Mouse (Mus musculus) cerebellum, adult 9-10 months (tissue): ENCODE data around the gene Plekhj1.
A peak's percentile ranks its signal among the peaks of the same experiment; 100 is the strongest.
"Not testable (repeated sequence)": the region's sequence is repeated elsewhere in the genome, so short reads cannot be mapped to it uniquely, and the experiment has no call there.

Experiments
- DNase-seq: peaks from one replicate; pipeline ENCODE4 v3.0.0; 2022

Gene Plekhj1

DNA sequence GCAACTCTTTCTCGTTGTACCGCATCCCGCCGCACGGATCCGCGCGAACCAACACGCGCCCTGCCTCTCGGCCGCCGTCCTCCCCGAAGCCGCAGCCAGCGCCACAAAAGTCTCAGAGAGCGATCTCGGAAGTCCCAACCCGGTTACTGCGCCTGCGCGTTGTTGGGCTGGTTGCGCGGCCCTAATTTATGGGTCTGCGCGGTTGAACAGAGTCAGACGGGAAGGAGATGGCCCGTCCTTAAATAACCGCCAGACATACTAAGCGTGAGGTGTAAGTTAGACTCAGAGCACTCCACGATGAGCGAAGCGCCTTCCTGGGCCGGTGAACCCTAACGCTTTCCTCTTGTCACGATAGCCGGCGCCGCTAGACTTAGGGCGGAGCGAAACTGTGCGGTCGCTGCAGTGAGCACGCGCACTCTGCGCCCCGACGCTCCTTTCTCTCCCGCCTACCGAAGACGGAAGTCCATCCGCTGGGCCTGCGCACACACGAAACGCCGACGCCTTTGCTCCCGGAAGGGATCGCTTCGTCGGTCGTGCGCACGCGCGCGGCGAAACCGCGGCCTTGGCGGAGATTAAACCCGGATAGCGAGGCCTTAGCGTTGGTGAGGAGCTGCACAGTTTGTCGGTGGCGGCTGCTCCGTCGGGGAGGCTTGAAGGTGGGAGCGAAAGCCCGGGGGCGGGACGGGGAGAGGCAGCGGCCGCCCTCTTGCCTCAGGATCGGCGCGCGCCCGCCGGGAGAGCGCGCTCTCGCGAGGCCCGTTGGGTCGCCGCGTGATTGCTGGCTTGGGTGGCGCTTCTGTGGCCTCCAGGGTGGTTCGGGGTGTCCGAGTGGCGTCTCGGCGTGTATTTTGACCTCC lies at the start of gene Plekhj1, which contains the start of gene Sf3a2:
Gene Plekhj1, minus strand, starts transcription at position 477 of the 857 bp plus-strand sequence.
Gene Sf3a2, plus strand, starts transcription at position 49 of the 857 bp plus-strand sequence.
- peak; percentile 95 for DNase-seq

DNA sequence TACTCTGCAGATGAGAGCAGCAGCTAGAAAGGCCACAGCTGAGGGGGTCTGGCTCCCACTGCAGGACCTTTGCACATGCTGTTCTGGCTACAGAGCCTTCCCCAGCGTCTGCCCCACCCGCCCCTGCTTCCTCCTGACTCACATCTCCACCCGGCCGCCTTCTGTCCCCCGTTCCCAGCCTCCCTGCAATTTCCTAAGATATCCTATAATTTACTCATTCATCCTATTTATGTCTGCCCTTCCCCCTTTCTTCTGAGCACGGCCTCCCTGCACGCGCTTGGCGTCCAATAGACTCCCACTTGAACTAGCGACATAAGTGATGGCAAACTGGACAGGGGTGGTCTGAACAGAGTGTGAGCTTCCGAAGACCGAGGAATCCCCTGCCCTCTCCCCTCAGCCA lies 47.3 kb upstream of the Plekhj1 start:
- DNase-seq: no peak

DNA sequence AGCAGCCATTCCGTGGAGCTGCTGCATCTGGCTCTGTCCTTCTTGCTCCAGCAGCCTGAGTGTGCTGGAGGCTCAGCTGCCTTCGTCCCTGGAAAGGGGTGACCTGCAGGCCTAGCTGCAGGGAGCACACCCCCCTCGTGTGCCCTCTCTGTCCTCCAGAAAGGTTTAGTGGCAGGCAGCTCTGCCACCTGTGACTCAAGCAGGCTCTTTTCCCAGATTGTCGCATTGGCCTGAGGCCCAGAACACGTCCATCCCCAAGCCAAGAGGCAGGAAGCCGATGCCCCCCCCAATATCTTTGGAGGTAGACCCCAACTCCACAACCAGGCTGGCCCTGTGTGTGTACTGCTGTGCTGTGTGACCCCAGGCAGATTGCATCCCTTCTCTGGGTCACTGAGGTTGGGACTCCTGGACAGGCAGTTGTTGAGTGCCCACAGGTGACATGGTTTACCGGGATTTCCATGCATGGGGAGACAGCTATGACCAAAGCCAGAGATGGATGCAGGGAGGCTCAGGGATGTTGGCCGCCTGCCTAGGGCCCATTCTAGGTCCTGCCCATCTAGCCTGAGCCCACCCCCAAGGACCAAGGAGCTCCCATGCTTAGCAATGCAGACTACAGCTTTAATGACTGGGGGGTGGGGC lies 46.7 kb upstream of the Plekhj1 start:
- no peak for DNase-seq

DNA sequence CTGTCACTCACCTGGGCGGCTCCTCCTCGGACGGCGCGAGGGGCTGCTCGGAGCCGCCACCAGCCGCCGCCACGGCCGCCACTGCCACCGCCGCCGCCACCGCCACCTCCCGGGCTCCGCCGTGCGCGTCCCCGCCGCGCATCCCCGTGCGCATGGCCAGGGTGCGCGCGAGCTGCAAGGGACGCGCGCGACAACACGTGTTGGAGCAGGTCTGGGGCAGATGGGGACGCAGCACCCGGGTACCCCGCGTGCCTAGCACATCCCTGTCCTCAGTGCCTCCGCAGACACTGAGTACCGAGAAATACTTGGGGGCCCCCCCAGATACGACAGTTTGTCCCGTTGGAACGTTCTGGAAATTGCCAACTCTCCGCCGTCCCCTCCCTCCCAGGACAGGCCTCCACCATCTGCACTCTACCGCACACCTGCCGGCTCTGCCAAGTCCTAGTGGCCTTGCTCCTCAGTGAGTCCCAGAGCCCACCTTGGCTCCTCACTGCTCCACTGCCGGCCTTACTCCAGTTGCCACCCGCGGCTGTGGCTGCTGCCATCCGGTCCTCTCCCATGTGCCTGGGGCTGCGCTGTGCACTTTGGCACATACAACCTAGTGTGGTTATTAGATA lies 45.6 kb upstream of the Plekhj1 start, which contains the start of gene Lingo3:
Gene Lingo3, minus strand, starts transcription at position 109 of the 617 bp plus-strand sequence.
- DNase-seq: peak; percentile 78

DNA sequence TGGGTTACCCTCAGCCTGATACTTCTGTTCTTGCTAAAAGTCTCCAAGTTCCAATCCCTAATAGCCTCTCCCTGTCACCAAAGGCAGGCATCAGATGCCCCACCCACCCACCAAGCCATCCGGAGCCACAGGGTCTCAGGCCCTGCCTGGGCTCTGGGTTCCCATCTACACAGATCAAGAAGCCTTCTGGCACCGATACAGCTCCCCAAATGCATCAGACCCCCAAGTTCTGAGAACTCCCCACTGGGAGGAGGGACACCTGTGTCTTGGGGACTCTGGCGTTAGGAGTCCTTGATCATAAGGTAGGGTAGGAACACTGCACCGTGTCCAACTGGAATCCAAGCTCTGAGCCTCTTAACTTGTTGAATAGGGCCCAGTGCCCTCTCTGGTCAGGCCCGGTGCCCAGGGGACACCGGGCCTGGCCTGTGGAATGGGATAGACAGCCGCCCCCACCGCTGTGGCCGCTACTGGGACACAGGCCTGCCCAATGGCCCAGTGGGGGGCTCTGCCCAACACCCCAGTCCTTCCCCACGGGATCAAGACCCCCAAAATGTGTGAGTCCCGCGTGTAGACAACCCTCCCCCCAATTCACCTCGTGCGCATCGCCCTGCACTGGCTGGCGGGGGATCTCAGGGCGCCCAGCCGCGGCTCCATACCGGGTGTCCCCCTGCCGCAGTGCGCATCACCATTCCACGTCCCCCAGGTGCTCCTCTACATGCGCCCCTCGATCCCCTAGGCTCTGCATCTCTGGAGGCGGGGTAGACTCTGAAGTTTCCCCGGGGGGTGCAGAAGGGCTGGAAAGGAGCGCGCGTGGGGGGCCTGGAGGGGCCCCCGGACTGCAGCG lies 44.9 kb upstream of the Plekhj1 start:
- DNase-seq: no peak

DNA sequence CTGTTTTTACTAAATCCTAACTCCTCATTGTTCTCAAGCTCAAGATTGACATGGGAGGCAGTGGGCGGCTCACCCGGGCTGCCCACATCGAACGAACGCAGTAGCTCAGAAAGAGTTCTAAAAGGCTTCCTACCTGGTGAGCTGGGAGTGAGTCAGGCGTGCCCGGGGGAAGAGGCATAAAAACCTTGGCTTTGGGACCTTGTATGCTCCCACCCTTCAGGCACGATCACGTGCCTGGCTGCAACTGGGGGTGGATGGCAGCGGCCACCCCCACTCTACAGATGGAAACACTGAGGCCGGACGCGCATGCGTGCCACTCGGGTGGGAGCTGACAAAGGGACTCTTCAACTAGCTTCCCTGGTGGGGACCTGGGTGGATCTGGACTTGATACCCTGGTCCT lies 43.9 kb upstream of the Plekhj1 start:
- DNase-seq: no peak

DNA sequence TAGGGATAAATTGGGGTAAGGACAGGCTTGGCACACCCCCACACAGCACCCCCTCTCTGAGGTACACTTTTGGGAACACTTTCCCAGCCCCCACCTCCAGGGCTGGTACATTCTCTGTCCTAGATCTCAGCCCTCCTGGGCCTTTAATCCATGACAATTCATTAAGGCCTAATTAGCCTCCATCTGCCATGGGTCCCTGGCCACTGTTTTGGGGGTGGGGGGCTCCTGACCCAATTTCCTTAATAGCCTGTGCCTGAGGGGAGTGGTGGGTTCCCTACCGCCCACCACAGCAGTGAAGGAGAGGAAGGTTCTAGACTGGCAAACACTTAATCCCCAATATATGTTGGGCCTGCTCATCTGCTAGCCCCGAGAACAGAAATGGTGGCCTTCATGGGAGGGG lies 43.3 kb upstream of the Plekhj1 start:
- no peak for DNase-seq

DNA sequence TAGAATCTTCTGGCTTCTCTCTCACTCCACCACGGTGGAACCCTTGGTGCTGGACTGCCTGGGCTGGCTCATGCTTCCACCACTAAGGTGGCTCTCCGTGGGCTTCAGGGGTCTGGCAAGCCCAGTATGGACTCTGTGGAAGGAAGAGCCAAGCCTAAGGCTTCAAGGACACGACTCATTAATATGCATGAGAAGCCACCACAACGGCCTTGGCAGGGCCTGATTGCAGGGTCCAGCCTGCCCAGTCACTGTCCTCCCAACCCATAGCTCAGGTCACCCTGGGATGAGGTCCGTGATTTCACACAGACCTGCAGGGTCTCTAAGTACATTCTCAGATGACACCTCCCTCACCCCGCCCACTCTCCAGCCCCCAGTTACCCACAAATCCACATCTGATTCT lies 41.4 kb upstream of the Plekhj1 start:
- DNase-seq: no peak

DNA sequence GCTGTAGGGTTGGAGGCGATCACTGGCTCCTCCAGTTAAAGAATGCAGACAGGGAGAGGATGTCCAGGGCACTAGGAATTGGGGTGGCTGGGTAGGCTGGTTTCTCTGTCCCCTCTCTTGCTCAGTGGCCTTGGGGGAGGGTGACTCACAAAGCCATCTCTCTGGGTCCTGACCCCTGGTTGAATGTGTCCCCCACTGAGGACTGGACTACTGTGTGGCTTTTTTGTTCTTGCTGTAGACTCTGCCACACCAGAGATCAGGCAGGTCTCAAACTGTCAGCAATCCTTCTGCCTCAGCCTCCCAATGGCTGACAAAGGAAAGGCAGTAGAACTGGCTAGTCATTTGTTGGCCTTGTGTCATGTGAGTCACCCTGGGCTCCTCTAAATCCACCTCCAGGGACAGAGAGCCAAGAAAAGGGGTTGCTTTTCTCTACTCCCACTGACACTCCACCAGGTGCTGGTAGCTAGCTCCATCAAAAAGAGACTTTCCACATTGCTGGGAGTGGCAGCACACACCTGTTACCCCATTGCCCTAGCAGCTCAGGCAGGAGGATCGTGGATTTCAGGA lies 40.0 kb upstream of the Plekhj1 start:
- DNase-seq: no peak

DNA sequence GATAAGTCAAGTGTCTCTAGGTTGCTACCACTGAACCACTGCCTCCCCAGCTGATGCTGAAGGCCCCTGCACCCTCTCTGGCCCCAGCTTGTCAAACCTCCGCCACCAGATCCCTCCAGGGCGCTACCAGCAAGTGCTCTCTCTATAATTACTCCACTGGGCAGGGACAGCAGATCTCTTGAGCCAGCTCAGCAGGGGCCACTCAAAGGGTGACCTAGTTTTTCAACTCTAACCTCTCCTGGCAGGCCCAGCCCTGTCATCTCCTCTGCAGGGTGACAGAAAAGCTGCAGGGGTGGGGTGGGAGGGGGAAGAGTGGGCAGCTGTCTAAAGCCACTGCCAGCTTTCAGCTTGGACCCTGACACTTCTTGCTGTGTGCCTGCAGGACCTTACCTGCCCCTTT lies 39.4 kb upstream of the Plekhj1 start:
- DNase-seq: peak; percentile 84

DNA sequence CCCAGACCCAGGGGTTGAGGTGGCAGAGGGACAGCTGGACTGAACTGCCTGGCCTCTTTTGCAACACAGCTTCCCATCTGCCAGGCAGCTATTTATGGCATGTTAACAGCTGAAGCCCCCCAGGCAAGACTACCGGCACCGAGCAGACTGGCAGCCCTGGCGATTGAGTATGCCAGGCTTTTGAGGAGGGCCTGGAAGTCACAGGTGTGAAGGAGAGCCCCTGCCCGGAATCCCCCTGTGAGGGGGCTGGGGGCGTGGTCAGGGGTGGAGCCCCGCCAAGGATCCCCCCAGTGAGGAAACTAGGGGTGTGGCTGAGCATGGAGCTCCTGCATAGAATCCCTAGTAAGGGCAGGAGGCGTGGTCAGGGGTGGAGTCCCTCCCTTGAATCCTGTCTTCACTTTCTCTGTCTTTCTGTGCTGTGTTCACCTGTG lies 38.5 kb upstream of the Plekhj1 start:
- DNase-seq: peak; percentile 78

DNA sequence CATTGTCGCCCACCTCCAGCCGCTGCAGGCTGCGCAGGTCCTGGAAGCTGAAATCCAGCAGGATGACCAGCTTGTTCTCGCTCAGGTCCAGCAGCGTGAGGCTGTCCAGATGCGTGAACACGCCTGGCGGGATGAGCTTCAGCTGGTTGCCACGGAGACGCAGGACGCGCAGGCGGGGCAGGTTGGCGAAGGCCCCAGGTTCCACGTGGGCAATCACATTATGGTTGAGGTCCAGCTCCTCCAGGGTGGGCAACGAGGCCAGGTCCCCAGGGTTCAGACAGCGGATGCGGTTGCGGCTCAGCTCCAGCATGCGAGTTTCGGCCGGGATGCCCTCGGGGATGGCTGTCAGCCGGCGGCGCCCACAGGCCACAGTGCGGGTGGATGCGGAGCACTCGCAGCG lies 37.2 kb upstream of the Plekhj1 start:
- DNase-seq: no peak

DNA sequence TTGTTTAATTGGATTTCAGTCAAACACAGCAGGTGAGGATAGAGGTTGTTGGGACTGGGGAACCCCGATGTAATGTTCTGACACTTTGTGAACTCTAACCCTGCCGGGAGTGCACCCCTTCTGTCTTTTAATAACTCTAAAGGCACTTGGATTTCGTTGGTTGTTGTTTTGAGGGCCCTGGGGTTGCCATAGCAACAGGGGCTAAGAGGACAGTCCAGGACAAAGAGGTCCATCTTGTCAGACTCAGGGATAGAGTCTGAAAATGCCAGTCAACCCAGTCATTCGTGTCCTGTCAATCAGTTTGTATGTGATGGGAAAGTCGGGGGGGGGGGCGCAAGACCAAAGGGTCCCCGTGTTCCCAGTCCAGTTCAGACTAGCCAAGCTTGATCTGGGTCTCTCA lies 34.4 kb upstream of the Plekhj1 start:
- DNase-seq: no peak

DNA sequence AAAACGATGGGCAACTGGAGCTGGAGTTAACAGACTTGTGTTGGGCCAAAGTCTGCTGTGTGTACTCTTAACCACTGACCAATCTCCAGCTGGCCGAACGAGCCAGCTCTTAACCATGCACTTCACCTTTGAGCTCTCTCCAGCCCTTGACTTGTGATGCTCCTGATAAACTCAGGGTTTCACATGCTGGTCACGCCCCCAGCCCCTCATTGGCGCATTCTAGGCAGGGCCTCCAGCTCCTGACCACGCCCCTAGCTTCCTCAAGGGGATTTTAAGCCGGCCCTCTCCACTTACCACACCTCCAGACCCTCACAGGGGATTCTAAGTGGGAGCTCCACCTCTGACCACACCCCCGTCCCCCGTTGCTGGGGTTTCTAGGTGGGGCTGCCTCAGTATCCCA lies 32.7 kb upstream of the Plekhj1 start:
- peak; percentile 45 for DNase-seq

DNA sequence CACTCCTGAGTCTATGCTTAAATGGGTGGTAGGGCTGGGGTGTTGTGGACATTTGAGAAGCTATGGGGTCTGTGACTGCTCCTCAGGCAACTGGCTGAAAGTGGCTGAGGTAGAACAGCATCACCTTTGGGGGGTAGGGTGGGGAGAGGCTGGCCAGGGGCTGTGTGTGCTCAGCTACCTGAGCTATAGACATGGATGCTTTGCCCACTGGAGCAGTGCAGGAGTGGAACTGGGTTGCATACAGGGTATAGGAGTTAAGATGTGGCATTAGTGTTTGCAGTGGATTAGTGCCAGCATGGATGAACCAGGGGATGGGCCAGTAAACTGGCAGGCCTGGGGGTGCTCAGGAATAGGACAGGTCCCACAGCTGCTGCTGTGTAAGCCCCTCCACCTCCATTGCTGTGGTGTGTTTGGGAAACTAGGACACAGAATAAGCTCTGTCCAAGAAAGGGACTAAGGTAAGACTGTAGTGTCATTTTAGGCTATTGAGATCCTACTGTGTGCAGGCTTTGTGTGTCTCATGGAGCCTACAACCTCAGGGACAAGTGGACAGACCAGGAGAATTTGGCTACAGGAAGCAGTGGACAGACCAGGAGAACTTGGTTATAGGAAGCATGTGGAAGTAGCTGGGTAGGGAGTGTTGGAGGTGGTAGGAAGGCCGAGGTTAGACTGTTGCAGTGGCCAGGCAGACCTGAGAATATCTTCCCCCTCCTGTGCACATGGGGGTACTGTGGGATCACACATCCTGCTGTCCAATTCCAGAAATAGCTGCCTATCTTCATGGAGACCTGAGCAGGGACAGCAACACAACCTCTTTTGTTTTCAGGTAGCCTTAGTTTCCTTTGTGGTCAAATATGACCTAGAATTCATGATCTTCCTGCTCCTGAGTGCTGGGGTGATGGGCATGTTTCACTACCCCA lies 31.2 kb upstream of the Plekhj1 start:
- peak; percentile 59 for DNase-seq

DNA sequence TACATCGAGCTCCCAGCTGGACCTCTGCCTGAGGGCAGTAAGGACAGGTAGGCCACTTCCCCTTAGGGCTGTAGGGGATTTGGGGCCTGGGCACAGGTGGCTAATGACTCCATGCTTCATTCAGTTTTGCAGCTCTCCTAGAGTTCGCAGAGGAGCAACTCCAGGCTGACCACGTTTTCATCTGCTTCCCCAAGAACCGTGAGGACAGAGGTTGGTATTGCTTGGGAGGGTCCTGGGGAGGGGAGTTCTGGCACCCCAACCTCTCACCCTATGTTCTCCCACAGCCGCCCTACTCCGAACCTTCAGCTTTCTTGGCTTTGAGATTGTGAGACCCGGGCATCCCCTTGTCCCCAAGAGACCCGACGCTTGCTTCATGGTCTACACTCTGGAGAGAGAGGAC lies 30.2 kb upstream of the Plekhj1 start:
- not testable (repeated sequence) for DNase-seq

DNA sequence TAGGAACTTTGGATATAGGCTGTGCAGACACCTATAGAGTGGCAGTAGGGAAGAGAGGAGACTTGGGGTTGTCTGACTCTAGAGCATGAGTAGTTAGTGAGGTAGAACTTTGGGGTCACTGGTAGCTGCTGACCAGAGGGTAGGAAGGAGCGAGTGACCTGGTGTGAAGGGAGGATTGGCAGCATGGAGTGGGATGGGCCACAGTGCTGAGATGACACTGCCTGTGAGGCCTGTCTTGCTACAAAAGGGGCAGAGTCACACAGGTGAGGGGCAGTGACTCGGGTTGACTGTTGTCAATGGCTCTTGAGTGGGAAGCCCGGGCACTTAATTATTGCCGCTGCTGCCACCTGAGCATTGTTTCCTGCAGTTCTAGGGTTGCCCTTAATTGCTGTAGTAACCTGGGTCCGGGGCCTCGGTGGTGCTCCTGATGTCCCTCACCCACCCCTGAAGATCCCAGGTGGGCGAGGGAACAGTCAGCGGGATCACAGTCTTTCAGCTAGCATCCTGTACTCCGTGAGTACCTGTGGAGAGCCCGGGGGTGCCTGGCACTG lies 29.5 kb upstream of the Plekhj1 start:
- DNase-seq: peak; percentile 59

DNA sequence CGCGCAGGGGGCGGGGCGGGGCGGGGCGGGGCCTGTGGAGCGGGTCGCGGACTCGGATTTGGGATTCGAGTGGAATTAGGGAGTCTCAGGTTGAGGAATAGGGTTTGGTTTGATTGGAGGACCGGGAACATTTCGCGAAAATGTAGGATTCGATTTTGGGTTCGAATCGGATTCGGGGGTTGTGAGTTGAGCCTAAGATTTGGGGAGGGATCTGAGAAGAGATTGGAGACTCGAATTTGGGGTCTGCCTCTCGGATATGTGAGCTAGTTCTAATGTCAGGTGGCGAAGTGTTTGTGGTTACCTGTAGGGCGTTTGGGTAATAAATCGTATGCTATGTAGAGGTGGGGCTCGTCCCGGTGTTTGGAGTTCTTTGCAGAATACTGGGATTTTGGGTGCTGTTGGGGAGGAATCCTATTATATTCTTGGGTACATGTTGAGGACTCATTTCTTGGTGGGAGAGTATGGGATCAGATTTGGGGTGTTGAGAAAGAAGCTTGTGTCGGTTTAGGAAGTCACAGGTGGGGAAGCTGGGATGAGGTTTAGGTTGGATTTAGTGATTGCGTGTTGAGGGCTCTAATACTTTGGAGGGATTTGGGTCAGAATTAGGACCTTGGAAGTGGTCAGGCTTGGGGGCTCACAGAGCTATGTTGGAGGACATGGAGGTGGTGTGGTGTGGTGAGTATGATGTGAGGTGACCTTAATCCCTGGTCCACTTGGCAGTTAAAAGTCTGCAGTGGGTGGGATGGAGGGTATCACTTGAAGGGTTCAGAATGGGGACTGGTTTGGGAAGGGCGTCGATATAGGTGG lies 28.8 kb upstream of the Plekhj1 start:
- peak; percentile 60 for DNase-seq

DNA sequence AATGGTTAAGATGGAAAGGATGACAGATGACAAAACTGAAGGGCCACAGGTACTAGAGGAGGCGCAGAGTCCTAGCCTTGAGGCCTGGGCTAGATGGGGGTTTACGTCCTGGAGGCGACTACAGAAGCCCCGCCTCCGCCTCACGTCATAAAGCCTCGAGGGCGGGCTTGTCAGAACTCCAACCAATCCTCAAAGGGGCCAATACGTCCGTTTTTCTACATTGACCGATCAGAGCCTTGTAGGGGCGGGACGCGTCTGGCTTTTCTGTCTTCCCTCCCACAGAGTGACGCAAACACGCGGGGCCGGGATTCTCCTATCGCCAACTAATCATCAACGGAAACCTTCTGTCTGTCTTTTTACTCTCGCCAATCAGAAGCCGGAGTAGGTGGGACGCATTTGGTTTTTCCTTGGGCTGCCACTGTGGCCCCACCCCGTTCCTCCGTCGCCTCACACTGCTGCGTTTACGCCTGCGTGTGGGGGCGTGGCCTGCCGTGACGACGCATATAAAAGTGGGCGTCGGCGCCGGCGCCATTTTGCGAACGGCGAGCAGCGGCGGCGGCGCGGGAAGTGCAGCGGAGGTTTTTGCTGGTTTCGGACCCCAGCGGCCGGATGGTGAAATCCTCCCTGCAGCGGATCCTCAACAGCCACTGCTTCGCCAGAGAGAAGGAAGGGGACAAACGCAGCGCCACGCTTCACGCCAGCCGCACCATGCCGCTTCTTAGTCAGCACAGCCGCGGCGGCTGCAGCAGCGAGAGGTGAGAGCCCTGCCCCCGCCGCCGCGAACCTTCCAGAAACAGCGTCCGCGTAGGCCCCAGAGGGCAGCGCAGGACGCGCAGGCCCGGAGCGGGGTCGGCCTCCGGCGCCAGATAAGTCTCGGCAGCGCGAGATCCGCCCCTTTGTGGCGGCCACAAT lies 28.0 kb upstream of the Plekhj1 start, which contains the start of gene Oaz1:
Gene Oaz1, plus strand, starts transcription at position 506 of the 912 bp plus-strand sequence.
- DNase-seq: peak; percentile 100
